Mouse (Mus musculus): ENCODE measurements around the gene Gabrd.

Gene Gabrd

DNA sequence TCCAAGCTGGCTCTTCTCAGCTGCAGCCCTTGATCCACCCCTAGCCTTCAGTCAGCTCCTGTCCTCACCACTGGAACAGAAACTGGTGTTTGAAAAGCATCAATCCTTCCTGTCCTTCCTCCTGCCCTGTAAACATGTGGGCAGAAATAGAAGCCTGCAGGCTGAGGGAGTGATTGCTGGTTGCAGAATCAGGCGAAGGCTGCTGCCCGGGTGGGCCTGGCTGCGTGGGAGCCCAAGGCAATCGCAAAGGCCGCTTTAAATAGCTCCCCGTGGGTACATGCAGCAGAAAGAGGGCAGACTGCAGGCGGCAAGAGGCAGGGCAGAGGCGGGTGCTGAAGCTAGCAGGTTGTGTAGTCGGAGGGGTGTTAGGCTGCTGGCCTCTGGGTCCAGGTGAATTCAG, 15.2 kb downstream of the Gabrd start:
- DNase-seq (ENCODE audit: low spot score): no peak

DNA sequence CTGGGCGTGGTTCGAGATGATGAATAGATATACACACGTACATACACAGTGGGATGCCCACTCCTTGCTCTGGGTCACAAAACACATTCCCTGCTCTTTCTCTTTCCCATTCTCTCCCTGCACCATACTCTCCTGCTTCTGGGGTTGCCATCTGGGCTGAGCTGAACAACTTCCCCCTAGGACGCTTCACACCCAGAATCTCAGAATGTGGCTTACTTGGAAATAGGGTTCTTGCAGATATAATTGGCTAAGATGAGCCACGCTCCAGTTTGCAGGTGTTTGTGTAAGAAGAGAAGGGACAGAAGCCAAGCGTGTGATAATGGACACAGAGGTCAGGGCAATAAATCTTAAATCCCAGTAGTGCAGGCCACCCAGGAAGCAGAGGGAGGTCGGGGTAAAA, 15.9 kb downstream of the Gabrd start:
- no peak for DNase-seq (ENCODE audit: low spot score)

DNA sequence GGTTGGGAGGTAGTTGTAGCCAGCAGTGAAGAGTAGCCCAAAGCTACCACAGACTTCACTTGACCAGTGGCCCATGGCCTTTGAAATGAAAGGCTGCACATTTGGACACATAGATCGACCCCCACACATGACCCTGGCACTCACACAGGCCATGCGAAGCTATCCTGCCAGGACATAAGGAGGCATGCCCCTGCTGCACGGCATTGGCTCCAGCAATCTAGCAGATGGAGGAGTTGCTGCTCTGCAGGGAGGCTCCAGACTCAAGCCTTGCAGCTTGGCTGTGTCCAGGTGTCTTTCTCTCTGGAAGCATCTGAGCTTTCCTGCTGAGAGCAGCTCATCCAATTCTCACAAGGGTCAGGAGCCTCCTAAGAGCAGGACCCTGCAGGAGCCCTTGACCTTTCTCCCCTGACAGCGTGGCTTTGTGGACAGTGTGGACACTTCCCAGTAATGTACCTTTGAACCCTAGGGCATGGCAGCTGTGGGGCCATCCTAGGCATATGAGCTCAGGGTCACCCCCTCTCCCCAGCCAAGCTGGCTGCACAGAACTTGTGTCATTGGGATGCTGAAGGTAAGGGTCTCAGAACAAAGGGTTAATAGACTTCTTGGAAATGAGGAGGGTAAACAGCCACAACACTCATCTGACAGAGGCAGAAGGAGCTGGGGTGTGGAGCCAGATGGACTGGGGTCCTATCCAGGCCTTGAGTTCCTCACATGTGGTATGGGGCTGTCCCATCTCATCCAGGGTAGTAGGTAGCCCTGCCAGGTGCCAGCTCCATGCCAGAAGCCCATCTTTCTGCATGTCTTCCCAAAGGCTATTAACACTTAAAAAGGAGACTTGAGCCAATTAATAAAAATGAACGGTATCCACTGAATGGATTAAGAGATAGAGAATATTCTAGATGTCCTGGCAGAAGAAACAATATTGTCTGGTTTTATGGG, 25.8 kb downstream of the Gabrd start:
- no peak for DNase-seq (ENCODE audit: low spot score)

DNA sequence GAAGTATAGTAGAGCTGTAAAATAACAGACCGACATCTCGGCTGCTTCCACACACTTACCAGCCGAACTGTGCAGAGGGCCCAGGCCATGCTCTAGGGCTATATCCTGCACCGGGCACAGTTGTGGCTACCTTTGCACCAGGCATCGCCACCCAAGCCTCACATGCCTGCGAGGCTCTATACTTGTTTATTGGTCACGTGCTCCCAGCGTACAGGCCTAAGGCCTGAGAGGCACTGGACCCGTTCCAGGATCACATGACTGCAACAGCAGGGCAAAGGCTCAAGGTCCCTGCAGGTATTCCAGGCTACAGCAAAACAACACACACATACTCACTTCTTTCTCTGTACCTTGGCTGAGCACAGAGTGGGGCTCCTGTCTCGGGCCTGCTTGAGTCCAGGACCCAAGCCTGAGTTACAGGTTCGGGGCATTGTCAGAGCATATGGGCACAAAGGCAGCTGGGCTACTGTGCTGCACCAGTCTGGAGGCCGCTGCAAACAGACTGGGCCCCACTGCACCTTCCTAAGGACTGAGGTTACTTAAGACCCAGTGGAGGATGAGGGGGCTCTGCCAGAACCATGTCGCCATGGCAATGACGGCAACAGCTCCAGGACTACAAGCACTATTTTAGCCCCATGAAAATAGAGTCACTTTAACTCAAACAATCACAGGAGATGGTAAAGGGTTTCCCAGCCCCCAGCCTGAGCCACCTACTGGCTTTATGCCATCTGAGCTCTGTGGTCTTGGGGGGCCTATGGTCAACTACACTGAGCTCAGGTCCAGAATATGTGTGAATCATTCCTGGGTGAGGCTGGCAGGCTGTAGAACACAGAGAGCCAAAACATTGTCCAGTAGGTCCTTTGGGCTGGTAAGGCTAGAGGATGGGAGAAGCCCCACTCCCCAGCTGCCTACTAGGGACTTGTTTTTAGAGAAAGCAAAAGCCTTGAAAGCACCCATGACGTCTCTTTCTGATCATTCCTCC, 26.9 kb downstream of the Gabrd start:
- DNase-seq (ENCODE audit: low spot score): no peak

DNA sequence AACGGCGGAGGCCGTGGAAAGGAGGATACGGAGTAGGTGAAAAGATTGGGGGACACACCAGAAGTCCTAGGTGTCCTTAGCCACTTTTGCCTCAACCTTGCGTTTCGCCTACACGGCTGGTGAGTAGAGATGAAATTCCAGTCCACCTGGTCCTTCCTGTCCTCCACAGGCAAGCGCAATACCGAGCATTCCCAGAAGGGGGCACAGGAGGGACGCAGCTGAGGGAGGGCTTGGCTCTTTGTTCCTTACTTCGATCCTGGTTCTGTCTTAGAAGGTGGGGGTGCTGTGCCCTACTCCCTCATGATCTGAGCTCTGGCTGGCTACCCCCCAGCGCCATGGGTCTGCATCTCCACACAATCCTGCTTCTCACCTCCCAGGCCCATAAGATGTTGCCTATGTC, 29.2 kb downstream of the Gabrd start:
- peak; percentile 80 for DNase-seq (ENCODE audit: low spot score)

DNA sequence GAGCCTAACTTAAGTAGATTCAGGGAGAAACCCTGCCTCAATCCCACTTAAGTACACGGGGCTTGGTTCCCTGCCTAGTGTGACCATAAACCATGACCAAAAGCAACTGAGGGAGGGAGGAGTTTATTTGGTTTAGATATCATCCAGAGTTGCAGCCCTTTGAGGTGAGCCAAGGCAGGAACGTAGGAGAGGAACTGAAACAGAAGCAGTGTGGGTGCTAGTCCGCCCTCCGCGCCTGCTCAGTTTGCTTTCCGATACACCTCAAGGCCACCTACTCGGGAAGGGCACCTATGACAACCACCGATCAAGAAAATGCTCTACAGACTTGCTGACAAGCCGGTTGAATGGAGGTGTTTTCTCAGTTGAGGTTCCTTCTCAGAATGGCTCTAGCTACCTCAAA, 30.2 kb downstream of the Gabrd start:
- DNase-seq (ENCODE audit: low spot score): no peak

DNA sequence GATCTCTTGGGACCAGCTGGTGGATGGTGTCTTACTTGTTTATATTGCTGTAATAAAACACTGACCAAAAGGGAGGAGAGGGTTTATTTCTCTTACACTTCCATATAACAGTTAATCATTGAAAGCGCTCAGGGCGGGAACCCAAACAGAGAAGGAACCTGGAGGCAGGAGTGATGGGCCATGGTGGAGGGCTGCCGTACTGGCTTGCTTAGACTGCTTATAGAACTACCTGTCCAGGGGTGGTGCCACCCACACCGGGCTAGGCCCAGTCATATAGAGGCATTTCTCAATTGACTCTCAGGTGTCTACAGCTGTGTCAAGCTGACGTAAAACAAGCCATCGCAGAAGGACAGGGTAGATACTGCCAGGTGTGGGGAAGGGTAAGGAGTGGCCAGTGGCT, 31.1 kb downstream of the Gabrd start:
- DNase-seq (ENCODE audit: low spot score): no peak

DNA sequence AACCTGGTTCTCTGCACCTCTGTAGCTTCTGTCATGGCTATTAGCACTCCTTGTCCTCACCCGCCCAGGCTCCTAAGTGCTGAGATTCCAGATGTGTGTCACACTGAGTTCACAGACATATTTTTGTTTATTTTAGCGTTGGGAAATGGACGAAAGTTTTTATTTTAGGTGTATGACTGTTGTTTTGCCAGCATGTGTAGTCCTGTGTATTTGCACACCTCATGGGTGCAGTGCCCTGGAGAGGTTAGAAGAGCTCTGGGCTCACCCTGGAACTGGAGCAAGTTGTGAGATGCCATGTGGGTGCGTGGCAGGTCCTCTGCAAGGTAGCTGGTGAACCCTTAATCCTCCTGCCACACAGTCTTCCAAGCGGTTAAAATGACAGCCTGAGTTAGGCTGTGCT, 35.5 kb downstream of the Gabrd start:
- no peak for DNase-seq (ENCODE audit: low spot score)

DNA sequence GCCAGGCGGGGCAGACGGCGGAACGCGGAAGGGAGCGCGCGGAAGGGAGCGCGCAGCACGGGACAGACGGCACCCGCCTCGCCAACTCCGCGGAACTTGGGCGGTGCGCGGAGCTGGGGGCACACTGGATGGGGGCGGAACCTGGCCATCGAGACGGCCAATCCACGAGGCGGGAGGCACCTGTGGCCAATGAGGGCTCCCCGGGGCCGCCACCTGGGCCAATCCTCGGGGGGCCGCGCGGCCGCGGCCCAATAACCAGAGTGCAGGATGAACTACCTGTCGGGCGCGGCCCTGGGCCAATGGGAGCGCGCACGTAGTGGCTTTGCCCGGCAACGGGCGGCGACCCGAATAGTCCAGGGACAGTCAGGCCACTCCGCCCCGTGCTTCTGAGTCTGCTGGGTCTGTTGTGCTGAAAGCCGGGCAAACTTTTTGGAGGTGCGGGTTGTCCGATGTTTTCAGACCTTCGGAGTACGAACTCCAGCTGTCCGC, 36.6 kb downstream of the Gabrd start, which contains the start of gene Prkcz:
Prkcz (minus strand) TSS at position 59 of the 489 bp plus-strand sequence.
- peak; percentile 76 for DNase-seq (ENCODE audit: low spot score)

DNA sequence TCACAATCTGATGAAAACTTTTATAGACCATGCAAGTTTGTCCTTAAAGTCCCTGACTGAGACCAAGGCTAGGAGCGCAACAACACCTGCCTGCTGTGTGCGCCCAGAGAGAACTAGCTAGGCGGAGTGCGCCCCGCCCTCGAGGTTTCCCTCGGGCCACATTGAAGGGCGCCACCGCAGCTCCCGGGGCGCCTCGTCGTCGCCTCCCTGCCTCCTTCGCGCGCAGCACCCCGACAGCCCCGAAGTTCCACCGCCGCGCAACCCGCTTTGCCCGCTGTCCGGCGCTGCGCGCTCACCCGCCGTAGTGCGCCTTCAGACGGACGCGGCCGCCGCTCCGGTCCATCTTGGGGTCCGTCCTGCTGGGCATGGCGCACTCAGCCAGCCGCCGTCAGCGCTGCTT, 37.1 kb downstream of the Gabrd start:
- no peak for DNase-seq (ENCODE audit: low spot score)

DNA sequence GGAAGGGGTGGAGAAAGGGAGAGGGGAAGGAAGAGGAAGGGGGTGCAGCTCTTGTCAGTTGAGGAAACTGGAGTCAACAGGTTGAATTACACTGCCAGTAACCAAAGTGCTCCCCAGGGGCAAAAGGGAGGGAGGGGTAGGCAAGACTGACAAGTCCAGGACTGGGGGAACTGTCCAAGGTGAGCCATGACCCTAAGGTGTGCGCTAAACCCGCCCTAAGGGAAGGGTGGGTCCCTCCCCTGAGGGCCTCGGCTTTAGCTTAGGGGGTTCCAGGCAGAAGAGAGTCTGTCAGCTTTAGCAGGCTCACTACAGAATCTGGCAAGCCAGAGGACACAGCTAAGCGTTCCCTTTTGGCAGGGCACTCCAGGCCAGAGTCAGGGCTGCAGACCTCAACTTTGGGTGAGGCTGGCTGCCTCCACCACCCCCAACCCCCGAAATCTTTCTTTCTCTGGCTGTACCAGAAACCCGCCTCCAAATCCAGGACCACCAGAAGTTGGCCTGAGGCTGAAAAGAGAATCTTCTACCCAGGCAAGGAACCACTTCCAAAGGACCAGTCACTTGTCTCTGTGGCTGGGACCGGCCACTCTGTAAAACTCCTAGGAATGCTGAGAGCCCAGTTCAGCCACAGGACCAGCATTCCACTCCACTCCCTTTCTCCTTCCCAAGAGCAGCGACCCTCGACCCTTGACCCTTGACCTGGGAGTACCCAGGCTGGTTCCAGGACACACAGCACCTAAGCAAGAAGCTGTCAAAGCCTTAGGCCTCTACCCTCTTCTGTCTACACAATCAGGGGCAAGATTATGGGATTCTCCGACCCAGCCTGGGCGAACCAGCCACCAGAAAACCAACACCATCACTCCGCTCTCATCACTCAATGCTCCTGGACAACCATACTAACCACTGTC, 38.1 kb downstream of the Gabrd start:
- DNase-seq (ENCODE audit: low spot score): no peak

DNA sequence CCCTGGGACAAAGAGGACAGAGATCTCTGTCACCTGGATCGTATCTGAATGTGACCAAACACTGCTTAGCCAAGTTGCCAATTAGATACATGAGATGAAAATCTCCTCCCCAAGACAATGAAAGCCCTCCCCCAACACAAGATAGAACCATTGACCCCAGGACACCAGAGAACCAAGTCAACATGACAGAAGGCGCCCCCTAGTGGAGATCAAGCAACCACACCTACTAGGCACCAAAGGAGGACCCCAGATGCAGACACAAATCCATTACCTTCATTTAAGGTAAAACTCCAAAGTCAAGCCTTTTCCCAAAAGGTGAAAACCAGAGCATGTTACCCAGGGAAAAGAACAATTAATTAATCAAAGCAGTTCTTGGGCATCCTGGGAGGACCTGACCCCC, 40.3 kb downstream of the Gabrd start:
- DNase-seq (ENCODE audit: low spot score): no peak

DNA sequence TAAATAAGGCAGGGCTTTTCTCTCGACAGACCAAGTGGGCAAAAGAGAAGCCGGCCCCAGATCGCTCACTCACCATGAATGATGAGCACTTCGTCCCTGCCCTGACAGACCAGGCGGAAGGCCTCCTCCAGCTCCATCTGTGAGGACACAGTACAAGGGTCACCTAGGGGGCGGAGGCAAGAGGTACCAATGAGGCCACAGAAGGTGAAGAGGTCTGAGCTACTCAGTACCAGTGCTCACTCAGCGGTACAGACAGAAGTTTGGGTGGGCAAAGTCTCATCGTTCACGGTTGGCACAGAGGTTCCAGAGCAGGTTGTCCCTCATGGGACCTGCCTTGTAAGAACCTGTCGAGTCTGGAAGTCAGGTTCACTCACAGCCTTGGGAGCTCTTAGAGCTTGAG, 41.6 kb downstream of the Gabrd start:
- DNase-seq (ENCODE audit: low spot score): no peak

DNA sequence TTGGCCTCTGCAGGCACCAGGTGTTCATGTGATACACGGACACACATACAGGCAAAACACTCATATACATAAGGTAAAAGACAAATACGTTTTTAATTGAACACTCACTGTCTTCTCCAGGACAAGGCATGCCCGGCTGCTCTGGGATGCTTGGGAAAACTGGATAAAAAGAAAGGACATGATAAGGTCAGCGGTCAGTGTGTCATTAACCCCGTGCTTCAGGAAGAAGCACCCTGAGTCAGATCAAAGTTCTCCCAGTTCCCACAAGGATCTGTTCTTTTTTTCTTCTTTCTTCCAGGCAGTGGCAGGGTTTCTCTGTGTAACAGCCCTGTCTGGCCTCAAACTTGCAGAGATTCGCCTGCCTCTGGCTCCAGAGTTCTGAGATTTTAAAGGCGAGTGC, 43.4 kb downstream of the Gabrd start:
- DNase-seq (ENCODE audit: low spot score): no peak

DNA sequence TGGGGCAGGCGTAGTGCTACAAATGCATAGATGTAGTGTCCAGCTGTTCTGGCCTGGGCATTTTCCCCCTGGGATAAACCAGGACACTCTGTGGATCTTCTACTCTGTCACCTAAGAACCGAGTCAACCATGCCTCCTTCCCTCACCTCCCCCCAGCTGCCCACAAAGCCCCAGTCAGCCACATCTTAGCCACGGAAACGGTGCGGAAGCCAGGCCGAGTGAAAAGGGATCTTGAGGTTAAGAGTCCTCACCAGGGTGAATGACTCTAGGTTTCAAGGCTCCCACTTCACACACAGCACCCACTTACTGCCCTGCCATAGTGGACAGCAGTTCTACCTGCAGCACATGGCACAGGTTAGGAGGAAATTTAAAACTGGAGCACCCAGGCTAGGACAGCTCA, 43.9 kb downstream of the Gabrd start:
- no peak for DNase-seq (ENCODE audit: low spot score)

DNA sequence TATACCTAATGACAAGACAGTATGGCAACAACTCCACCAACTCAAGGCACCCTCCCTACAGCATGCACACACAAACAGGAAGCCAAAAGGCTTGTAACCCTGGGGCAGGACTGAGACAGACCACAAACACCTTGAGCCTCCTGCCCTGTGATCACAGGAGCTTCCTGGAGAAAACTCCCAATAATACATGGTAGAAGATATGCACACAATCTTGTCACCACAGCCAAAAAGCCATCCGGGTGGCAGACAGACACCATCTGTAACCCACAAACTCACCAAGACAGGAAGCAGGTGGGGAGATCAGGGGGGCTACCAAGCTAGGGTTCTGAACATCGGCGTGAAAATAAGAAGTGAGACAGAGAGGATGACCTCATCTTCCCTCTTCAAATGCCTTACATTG, 45.3 kb downstream of the Gabrd start:
- no peak for DNase-seq (ENCODE audit: low spot score)

DNA sequence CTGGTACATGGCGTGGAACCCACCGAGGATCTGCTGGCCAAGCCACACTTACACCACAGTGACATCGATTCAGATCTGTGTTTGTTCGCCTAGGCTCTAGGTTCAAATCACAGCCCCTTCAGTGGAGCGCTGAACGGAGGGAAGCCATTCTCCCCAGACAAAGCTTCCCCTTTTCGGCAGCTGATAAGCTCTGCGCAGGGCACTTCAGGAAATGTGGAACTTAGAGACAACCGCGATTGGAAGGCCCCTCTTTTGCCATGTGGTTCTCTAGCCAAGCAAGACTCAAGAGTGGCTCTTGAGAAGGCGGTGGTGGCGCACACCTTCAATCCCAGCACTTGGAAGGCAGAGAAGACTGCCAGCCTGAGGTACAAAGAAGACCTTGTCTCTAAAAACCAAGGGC, 51.6 kb downstream of the Gabrd start:
- no peak for DNase-seq (ENCODE audit: low spot score)

DNA sequence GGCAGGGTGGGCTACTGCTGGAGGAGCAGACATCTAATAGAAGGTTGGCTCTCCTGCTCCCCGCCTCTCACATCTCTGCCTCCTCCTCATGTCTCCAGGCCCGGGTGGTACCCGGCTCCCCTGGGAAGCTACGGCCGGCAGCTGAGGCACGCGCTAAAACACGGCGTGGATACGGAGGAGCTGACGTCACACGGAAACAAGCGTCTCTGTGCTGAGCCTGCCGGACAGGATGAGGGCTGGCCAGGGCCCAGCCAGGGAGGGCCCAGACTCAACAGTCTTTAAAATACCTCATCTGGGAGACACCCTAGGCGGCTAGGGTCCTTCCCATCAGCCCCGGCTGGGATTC, 52.3 kb downstream of the Gabrd start:
- DNase-seq (ENCODE audit: low spot score): peak; percentile 17

DNA sequence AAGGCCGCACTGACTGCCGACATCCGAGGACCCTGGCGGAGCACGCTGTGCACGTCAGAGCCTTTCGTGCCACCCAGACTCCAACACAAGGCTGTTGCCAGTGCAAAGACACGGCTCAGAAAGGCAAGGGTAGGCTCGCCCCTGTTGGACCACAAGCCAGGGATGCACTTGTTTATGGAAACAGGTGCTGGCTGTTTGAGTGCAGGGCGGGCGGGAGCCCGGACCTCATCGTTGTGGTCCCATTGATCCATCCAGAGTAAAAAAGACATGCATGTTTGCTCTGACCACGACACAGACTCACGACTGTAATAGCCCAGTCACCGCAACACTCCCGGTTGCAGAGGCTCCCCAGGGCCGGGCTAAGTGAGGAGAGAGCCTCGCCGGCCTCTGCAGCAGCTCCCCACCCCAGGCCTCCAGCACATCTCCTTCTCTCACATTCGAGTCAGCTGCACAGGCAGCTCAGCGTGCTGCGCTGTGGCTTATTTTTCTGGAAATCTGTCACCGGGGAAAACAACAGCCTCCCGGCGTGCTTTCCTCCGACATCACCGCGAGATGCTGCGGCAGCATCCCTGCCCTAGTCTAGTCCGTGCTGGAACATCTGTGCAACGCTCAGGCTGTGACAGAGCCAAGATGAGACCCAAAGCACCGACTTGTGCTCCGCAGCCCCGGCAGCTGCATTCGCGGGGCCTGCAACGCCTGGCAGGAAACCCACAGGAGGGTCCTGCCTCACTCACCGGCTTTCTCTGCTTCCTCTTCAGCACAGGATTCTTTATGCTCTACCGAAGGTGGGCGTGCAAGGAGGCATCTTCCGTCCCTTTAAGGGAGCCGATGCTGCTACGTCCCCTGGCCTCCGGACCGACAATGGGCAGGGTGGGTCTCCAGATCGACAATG, 53.0 kb downstream of the Gabrd start:
- no peak for DNase-seq (ENCODE audit: low spot score)

DNA sequence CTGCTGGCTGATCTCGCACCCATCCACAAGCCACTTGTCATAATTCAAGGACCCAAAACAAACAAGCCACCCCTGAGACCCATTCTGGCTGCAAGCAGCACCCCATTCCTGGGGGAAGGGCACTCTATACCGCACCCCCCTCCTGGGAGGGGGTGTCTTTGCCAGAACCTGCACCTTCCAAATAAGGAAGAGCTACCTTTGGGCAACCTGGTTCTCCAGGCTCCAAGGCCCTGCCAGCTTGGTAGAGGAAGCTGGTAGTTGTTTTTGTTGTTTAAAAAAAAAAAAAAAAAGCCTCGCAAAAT, 53.7 kb downstream of the Gabrd start:
- no peak for DNase-seq (ENCODE audit: low spot score)
